Mouse (Mus musculus): Measurements from ENCODE around the gene Pram1.
"Not testable (repeated sequence)": the region's sequence is repeated elsewhere in the genome, so short reads cannot be mapped to it uniquely, and the experiment has no call there.

Pram1 gene

DNA sequence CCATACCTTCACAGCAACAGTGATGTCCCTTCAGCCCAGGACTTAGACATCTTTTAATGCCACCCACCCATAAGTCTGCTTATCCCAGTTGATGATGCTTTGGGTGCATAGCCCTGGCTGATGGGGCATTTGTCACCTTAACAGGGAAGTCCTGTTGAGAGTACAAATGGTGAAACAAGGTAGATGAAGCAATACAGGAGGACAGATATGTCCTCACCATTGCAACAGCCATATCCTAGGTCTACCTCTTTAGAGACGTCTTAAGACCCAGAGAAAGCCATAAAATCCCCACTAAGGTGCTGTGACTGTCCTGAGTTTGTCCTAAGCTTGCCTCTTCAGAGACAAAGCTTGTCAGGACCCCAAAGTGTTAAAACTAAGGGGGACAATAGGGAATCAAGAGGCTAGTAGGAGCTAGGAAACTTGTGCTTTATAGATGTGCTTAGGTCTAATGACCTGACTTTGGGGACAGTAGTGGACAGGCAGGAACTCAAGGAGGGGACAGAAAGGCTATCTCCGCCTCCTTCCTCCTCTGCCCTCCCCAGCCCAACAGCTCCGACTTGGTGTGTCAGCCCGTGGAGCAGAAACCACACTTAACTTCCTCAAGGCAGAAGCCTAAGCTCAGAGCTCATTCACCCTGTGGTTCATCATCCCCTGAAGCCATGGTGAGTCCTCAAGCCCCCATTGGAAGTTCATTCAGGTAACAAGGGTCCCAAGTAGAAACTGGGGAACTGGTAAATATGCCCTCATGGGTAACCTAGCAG lies at the start of gene Pram1:
Pram1 (plus strand) TSS at position 541 of the 761 bp plus-strand sequence.
- DNase-seq: peak; percentile 10

DNA sequence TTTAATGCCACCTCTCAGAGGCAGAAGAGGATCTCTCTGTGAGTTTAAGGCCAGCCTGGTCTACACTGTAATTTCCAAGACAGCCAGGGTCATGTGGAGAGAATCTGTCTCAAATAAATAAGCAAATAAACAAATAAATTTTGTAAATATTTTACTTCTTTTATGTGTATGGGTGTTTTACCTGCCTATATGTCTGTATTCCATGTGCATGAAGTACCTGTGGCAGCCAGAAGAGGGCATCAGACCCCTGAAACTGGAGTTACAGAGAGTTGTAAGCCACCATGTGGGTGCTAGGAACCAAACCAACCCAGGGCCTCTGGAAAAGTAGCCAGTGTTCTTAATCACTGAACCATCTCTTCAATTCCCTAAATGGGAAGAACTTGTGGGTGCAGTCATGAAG lies 40.6 kb upstream of the Pram1 start:
- peak; percentile 24 for DNase-seq

DNA sequence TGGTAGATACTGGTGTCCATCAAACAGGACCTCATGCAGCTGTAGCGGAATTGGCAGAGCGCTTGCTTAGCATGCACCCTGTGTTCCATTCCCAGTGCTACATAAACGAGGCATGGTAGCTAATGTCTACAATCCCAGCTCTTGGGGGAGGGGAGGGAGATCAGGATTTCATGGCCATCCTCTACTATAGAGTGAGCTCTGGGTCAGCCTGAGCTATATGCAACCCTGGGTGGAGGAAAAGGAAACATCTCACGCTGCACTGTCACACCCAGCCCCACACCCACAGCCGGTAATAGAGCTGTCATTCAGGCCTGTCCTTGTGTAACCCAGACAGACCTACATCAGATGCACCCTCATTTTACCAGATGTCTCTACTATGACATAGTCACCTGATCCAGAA lies 39.4 kb upstream of the Pram1 start:
- DNase-seq: no peak

DNA sequence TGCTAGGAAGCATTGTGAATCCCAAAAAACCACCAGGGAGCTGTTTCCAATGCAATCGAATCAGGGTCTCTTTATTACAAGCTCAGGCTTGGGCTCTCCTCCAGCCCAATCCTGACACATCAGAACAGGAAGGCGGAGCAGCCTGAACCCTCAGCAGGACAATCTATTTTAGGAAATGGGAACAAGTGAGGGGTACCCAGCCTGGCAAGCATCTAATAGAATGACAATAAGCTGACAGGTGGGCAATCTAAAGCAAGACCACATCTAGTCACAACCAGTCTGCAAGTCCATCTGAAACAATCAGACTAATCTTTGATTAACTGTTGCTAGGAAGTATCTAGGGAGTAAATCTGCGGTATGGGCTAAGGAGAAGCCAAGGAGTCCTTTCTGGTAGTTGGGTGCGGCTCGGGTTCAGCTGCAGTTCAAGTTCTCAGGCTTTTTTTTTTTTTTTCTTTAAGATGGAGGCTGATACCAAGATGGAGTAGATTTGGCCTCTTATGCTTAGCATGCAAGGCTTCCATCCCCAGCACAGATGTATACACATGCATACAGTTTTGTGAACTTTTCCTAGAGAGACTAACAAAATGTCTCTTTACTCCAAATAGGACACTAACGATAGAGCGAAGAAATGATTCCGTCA lies 37.9 kb upstream of the Pram1 start:
- no peak for DNase-seq

DNA sequence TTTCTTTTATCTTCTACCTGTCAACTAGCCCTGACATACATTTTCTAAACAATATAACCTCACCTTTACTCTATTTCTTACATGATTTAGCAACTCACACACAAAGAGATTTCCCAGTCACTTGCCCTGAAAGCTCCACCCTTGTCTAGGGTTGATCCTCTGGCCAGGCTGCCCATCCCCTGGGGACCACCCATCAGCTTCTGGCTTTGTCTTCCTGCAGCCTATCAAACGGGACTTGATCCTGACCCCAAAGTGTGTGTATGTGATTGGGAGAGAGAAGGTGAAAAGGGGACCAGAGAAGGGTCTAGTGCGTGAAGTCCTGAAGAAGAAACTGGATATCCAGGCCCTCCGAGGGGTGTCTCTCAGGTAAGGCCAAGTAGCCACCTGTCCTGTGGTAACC lies 37.0 kb upstream of the Pram1 start:
- DNase-seq: no peak

DNA sequence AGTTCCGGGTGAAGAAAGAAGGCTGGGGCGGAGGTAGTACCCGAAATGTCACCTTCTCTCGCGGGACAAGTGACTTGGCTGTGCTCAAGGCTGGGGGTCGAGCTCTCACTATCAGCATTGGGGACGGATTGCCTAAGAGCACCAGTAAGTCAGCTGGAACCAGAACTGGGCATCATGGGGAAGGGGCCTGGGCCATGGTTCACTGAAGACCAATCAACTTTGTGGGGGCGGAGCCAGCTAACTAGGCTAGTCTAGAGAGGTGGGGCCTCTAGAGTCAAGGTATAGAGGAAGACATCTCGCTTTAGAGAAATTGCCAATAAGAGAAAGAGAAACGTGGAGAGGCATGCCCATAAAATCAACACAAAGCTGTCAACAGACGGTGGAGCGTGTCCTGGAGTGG lies 35.9 kb upstream of the Pram1 start:
- DNase-seq: no peak

DNA sequence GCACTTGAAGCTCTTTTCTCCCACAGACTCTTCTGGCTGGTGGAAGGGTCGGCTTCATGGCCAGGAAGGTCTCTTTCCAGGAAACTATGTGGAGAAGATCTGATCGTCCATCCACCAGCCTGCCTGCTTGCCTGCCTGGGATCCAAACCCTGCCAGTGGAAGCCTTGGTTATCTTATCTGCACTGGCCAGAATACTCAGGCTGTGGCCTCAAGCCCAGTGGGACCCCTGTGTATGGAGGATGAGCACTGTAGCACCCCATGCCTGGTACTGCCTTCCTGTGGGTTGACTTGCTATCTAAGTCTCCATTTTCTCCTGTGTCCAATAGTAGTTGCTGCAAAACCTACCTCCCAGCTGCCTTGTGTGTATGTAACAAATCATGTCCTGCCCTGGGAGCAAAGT lies 30.6 kb upstream of the Pram1 start:
- no peak for DNase-seq

DNA sequence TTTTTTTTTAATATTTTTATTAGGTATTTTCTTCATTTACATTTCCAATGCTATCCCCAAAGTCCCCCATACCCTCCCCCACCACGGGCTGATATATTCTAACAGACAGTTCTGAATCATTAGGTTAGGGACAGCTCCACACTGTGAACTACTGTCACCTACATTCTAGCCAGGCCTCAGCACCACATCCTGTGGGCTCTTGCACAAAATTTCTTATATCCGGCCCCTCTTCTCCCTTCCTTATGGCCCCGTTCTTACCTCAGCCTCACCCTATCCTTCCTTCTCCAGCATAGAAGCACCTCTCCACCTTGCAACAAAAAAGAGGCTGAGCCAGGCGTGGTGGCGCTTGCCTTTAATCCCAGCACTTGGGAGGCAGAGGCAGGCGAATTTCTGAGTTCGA lies 27.3 kb upstream of the Pram1 start:
- no peak for DNase-seq

DNA sequence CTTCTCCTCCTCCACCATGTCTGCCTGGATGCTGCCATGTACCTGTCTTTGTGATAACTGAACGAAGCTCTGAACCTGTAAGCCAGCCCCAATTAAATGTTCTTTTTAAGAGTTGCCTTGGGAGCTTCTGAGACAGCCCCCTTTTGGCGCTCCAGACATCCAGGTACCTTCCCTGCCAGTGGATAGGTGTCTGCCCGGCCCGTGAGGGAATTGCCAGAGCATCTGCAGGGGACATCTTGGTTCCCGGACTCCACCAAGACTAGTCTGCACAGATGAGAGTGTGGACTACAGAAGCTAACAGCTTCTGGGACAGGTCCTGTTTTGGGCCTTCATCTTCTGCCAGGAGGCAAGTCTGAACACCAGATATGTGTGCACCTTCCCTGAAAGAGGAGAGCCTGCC lies 24.1 kb upstream of the Pram1 start:
- not testable (repeated sequence) for DNase-seq

DNA sequence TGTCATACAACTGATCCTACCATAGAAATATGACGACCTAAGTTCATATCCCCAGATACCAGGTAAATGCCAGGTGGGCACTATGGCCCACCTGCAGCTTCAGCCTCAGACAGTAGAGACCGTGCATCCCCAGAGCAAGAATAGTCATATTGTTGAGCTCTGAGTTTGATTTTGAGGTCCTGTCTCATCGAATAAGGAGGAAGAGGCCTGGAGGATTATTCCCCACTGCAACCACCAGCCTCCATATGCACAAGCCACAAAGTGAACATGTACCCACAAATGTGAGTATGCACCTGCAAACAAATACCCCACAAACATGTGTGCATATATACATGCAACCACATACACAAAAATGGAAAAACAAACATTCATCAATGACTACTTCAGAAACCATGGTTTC lies 10.6 kb upstream of the Pram1 start:
- DNase-seq: no peak

DNA sequence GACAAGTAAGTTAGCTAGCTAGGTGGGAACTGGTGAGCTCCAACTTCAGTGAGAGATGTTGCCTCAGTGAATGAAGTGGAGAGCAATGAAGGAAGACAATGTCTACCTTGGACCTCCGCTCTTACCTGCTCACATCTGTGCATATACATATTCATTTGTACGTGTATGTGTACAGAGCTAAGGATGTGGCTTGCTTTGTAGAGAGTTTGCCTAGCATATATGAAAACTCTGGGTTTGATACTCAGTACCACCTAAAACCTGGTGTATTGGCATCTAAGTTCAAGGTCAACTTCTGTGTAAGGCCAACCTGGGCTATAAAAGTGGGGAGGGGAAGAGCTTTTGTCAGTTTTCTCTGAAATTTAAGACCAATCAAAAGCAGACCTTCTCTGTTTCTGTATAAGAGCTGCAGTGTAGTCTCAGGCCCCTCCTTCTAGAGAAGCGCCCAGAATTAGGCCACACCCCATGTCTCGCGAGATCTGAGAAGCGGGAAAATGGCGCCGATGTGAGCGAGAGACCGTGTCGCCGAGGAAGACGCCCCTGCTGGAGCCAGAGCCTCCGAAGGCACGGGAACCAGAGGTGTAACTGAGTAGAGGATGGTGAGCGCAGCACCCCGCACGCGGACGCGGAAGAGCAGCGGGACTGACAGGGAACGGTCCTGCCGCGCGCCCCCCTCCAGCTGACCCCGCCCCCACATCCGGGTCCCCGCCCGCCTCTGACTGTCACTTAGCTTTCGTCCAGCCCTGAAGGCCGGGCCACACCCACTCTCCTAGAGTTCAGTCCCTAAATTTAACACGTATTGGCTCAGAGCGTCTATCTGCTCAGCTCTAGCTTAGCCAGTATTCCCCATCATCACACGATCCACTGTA lies 9.0 kb upstream of the Pram1 start, which contains the start of gene Zfp414:
Zfp414 (plus strand) TSS at position 470 of the 866 bp plus-strand sequence.
- DNase-seq: peak; percentile 93

DNA sequence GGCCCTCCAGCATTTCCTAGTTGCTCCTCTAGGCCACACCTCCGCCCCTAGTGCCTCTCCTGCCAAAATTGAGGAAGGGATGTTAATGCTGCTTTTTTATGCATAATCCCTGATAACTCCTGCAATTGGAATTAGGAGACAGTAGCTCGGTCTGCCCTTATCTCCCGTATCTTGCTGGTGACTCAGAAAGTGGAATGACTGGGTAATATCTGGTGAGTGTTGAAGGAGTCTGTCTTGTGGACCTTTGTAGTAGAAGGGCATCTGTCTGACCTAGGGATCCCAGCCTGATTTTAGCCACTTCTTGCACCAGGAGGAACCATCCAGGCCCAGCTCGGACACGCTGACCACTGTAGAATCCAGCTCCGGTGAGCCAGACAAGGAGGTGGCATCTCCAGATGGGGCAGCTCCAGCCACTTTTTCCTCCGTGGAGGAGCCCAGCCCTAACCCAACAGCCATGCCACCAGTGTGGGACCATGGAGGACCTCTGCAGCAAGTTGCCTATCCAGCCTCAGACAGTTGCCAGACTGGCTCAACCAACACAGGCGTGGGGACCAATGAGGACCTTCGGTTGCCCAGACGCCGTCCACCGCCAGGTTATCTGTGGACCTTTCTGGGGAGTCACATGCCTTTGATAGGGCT lies 8.2 kb upstream of the Pram1 start:
- peak; percentile 19 for DNase-seq

DNA sequence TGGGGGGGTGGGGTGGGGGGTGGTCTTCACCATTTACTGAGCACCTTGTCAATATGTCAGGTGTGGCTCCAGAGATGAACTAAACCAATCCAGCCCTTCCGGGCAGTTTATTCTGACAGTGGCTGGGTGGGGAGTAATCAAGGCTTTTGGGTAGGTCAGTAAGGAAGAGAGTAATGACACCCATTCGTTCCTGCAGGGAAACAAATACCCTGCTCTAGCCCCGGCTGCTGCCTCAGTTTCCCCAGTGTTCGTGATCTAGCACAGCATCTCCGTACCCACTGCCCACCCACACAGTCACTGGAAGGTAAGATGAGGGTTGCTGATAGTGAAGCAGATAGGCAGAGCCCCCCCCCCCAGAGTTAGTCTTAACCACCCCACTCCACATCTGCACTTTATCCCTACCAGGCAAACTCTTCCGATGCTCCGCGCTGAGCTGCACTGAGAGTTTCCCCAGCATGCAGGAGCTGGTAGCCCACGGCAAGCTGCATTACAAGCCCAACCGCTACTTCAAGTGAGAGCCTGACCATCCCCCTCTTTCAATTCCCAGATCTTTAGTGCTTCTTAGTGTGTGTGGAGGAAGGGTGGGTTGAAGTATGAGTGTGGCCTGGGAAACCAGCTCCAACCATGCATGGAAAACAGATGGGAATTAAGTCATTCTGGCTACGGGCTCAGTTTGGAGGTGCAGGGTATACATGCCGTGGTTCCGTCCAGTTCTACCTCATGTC lies 7.5 kb upstream of the Pram1 start:
- DNase-seq: peak; percentile 12

DNA sequence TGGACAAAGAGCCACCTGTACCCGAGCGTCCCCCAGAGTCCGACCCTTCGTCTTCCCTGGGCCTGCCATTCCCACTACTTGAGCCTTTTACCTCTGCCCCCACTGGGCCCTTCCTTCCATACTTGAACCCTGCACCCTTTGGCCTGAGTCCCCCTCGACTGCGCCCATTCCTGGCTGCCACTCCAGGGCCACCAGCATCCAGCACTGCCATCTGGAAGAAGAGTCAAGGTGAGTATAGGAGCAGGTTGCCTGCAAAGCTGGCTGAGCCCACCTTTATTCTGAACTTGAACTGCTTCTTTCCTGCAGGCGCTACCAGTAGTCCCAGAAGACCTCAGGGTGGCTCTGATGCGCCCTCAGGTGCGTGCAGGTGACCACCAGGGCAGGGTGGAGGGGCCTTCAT lies 6.6 kb upstream of the Pram1 start:
- DNase-seq: peak; percentile 9

DNA sequence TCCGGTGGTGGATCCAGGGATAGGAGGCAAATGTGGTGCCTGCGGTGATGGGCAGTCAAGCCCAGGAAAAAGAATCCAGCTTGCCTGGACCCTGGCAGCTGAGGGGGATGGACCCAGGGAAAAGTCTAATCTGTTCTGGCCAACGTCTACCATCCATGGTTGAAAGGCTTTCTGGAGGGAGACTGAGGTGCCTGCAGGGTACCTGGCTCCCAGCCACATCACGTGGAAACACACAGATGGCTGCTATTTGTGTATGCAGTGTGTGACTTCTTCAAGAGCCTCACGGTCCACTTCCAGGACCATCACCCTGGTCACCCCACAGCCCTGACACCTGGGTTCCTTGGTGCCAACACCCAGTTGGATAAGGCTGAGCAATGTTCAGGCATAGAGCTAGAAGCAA lies 6.1 kb upstream of the Pram1 start:
- DNase-seq: peak; percentile 8

DNA sequence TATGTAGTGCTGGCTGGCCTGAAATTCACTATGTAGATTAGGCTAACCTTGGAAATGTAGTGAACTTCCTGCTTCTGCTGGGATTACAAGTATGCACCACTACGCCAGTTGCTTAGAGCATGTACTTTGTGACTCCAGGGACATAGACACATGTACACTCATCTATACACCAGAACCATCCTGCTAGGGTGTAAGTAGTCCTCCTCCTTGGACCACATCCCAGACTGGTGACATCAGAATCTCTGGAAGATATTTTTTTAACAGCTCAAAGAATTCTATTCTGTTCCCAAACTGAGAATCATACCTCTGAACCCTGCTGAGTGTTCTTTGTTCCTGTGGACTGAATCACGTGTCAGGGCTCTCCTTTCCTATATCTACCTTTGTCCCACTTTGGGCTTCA lies 818 bp upstream of the Pram1 start:
- DNase-seq: no peak

DNA sequence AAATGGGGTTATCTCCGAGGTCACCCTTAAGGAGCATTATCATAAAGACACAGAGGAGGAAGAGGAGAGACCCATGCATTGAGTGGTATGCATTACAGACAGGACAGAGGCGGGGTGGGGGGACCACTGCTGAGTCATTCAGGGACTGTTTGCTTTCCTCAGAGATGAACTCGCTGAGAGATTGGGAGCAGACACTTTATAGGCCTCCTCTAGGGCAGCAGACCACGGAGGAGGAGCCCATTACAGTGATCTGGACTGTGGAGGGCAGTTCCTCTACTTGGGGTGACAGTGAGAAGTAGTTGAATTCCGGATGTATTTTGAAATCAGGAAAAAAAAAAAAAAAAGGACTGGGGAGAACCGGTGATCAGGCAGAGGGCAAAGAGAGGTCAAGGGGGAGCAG lies 1.9 kb downstream of the Pram1 start:
- no peak for DNase-seq

DNA sequence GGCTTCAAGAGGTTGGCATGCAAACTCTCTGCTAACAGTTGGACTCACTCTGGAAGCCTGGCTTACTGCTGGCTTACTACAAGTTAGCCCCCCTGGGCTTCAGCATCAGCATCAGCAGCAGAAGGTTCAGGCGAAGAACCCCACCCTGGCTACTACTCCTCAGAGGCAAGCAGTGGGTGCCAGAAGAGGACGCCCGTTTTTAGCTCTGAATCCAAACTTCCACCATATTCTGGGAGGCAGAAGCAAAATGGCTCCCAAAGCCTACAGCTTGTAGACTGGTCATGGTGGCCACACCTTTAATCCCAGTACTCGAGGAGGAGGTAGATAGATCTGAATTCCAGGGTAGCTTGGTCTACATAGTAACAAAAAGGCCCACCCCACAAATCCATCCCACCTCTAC lies 6.2 kb downstream of the Pram1 start:
- no peak for DNase-seq

DNA sequence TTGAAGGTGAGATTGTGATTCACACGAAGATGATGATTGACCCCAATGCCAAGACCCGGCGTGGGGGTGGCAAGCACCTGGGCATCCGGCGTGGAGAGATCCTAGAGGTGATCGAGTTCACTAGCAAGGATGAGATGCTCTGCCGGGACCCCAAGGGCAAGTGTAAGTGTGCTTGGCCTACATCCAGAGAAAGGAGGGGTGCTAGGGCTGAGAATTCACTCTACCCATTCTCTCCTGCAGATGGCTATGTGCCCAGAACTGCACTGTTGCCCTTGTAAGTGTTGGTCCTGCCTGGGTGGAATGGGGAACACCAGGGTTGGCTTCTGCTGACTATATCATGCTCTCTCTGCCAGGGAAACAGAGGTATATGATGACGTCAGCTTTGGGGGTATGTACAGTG lies 7.2 kb downstream of the Pram1 start:
- DNase-seq: no peak

DNA sequence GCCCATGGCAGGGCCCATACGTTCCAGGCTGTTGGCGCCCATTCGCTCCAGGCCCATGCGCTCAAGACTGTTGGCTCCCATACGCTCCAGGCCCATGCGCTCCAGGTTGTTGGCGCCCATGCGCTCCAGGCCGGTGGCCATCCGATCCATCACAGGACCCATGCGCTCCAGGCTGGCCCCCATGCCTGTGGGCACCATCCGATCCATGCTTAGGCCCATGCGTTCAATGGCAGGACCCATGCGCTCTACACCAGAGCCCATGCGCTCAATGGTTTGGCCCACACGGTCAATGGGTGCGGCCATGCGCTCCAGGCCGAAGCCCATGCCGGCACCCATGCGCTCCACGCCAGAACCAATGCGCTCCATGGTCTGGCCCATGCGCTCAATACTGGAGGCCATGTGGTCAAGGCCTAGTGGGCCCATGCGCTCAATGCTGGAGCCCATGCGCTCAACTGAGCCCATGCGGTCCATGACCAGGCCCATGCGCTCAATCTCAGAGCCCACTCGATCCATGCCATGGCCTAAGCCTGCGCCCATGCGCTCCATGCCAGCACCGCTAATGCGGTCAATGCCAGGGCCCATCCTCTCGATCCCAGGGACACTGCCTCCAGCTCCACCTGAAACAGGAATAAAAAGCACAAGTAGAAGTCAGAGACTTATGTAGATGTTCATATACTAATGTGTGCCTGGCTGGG lies 12.1 kb downstream of the Pram1 start:
- no peak for DNase-seq

DNA sequence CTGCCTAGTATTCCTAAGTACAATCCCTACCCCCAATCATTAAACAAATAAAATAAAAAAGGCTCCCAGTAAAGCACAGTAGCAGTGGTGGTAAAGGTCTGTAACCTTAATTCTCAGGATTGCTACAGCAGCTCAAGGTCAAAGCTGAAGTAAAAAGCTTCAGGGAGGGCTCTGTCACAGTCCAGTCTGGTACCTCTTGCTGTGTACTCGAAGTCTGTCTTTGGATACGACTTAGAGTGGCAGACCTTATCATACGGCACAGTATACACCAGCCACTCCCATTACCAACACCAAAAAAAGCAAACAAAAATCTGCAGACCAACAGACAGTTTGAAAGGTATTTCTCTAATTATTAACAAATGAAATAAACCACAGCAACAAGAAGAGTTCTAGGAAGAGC lies 29.0 kb downstream of the Pram1 start:
- no peak for DNase-seq

DNA sequence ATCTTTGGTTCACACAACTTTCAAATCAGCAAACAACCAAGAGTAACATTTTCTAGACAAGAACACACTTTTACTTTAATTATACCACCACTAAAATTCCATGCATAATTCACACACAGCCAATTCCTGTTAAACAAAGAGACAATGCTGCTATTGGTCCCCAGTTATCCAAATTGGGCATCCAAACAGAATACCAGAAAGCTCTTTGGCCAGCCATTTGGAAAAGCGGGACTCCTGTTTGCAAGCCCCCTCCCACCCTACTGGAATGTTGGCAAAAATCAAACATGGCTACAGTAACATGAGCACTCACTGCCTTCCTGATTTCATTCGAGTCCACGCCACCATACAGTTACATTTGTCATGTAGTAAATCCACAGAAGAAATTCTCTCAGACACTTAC lies 31.8 kb downstream of the Pram1 start:
- DNase-seq: no peak
